Mouse (Mus musculus) cerebellum, adult 2 months (tissue): ENCODE measurements at regions not wholly inside any gene's neighbourhood (a gene's known extent, or its start where the extent isn't known, plus 50 kb on each side); places are given as distances from the start of the nearest gene placed in this dataset.

Source experiments
- CTCF ChIP-seq: fragments of 200-500 bp; IDR thresholded peaks from 2 replicates; pipeline ENCODE4 v1.5.1; 2011; ENCODE audit warnings: low read depth, mild to moderate bottlenecking, control low read depth, low read length, moderate library complexity, borderline replicate concordance; ENCODE audit not compliant: insufficient read depth
- POLR2A ChIP-seq: fragments of 200-500 bp; IDR thresholded peaks from 2 replicates; pipeline ENCODE4 v1.6.1; 2011; ENCODE audit warnings: low read length, control low read depth, borderline replicate concordance; ENCODE audit not compliant: insufficient read depth

DNA sequence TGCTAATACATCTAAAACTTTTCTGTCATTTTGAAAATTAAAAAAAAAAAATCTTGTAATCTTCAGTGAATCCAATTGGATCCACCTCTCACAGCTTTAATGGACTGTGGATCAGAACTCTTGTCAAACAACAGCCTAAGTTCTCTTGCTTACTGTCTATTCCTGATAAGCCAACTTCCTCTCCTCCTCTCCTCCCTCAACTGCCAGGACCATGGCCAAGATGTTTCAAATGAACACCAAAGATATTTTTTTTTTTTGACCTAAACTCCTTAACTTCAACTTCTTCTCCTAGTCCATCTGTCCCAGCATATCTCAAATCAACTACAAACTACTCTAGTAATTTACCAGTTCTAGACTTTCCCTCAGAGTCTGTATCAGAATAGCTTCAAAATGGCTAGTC, 1258.5 kb downstream of the Tbl1xr1 start:
- no peak for TF ChIP-seq CTCF
- TF ChIP-seq POLR2A: no peak
